Mouse (Mus musculus): ENCODE results near the gene Cdh16.

DNA sequence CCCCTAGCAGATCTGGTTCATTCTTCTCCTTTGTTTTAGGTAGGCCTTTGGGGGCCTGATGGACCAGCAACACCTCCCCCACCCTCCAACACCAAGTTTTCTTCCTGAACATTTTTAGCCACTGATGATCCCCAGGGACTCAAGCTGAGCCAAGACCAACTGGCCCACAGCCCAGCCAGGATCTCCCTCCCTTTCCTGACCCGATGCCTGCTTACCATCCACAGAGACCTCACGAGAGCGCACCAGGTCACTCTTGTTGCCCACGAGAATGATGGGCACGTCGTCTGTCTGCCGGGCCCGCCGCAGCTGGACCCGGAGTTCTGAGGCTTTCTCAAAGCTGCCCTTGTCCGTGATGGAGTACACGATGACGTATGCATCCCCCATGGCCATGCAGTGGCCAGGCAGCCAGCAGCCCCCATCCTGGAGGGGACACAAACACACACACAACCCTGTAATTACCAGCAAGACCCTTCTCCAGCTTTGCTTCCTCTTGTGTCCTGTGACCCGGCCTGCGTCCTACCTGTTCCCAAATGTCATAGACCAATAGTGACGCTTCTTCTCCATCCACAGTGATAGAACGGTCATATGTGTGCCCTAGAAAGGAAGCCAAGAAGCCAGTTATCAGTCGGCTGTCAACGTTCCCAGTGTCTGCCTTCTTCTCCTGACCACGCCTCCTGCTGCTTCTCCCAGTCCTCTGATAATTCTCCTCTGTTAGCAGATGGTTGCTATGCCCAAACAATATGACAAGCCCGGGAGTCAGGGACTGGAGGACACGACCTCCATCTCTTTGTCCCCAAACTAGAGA lies 5.3 kb upstream of the Cdh16 start:
- TF ChIP-seq CTCF (IDR thresholded peaks at IDR 0.05; ENCODE audit: extremely low read depth, insufficient read depth, low read length) (no peak), POLR2A (IDR thresholded peaks at IDR 0.05; ENCODE audit: extremely low read depth, insufficient read depth, low read length) (no peak)

Measured in cortical plate, adult 2 months (tissue).